26 mouse cellular contexts compared by ENCODE assay signal in the genomic region with DNA sequence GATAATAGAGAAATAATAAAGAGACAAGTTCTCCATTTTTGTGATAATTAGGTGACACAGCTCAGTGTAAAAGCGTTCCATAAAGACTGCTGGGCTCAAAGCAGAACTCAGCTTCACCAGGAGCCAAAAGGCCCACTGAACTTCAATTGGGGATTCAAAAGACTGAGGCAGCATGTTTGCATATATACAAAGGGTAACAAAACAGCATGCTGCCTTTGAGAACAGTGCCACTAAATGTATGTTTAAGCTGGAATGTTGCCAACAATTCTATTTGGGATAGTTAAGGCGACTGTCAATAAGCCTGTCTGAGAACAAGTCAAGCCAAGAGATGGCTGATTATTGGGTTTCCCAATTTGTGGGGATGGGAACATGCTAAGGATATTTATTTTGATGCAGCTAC.
A peak's percentile ranks its signal among the peaks of the same experiment; 100 is the strongest.
DNase-seq lines count a peak whose midpoint lies in the region; ATAC-seq and TF ChIP-seq lines count a peak whose summit lies in the region.
"Had no signal": no experiment of that assay in that cellular context is flagged by ENCODE, and none has a peak within 500 bp of the region (broad histone marks: within the 10 kb centered on the region; RNA-seq: fewer than 3 reads in every experiment).

No protein-coding gene starts in this region.

- DNase-seq in forebrain, embryonic 14.5 days (ENCODE audit: low spot score): peak; percentile 50
- DNase-seq in forebrain, postnatal 0 days: no peak
- DNase-seq in lung, embryonic 14.5 days: peak; percentile 3
- DNase-seq in lung, postnatal 14 days: no peak
- DNase-seq in brain, embryonic 14.5 days (ENCODE audit: low read depth): peak; percentile 67
- DNase-seq in MN1 (ENCODE audit: low spot score): no peak
- DNase-seq: adrenal gland, postnatal 10 days; adrenal gland, postnatal 36 days; cerebellum, adult 11 months; cerebellum, adult 8-10 months; cerebellum, postnatal 10 days; cerebellum, postnatal 36 days; embryo, embryonic 11 days; gastrocnemius, adult 2 months; gastrocnemius, postnatal 14 days; heart, adult 11 months; kidney, adult 18-20 months had no signal

- H3K9me3 ChIP-seq in forebrain, embryonic 14.5 days (replicated peaks; ENCODE audit: control insufficient read depth, low read length): no peaks in the 10 kb centered on the region
- H3K9me3 ChIP-seq in forebrain, postnatal 0 days (ENCODE audit: low read length): no peaks in the 10 kb centered on the region
- H3K9me3 ChIP-seq in lung, embryonic 14.5 days (ENCODE audit: low read depth, low read length): no peaks in the 10 kb centered on the region
- H3K9me3 ChIP-seq: embryonic facial prominence, embryonic 10.5 days; embryonic facial prominence, embryonic 13.5 days; hindbrain, embryonic 13.5 days had no signal

- no peaks in the 10 kb centered on the region for H3K4me1 ChIP-seq in forebrain, embryonic 14.5 days (ENCODE audit: control insufficient read depth, insufficient read depth, low read length)
- no peaks in the 10 kb centered on the region for H3K4me1 ChIP-seq in forebrain, postnatal 0 days (ENCODE audit: insufficient read depth)
- H3K4me1 ChIP-seq in lung, embryonic 14.5 days (ENCODE audit: insufficient read depth): no peaks in the 10 kb centered on the region
- H3K4me1 ChIP-seq: embryonic facial prominence, embryonic 10.5 days; embryonic facial prominence, embryonic 13.5 days; hindbrain, embryonic 13.5 days had no signal

- WGBS in forebrain, embryonic 14.5 days: 33% methylated on average over 2 of the region's 2 CpGs
- WGBS in forebrain, postnatal 0 days: 27% methylated on average over 2 of the region's 2 CpGs
- 72% methylated on average over 2 of the region's 2 CpGs for WGBS in lung, embryonic 14.5 days

- no peaks in the 10 kb centered on the region for H3K27me3 ChIP-seq in forebrain, embryonic 14.5 days (replicated peaks; ENCODE audit: control insufficient read depth, insufficient read depth, low read length)
- H3K27me3 ChIP-seq in forebrain, postnatal 0 days (ENCODE audit: insufficient read depth, low read length): no peaks in the 10 kb centered on the region
- H3K27me3 ChIP-seq in lung, embryonic 14.5 days (ENCODE audit: insufficient read depth, low read length): no peaks in the 10 kb centered on the region
- H3K27me3 ChIP-seq: embryonic facial prominence, embryonic 13.5 days; hindbrain, embryonic 13.5 days had no signal

- no peaks in the 10 kb centered on the region for H3K36me3 ChIP-seq in forebrain, embryonic 14.5 days (ENCODE audit: control insufficient read depth, insufficient read depth, low read length)
- H3K36me3 ChIP-seq in forebrain, postnatal 0 days (ENCODE audit: insufficient read depth): no peaks in the 10 kb centered on the region
- H3K36me3 ChIP-seq in lung, embryonic 14.5 days (ENCODE audit: insufficient read depth): no peaks in the 10 kb centered on the region
- H3K36me3 ChIP-seq: embryonic facial prominence, embryonic 10.5 days; embryonic facial prominence, embryonic 13.5 days; hindbrain, embryonic 13.5 days had no signal

- no peak for TF ChIP-seq CTCF in forebrain, postnatal 0 days (IDR thresholded peaks at IDR 0.05; ENCODE audit: low read depth)
- no peak for TF ChIP-seq CTCF in lung, embryonic 14.5 days (IDR thresholded peaks at IDR 0.05; ENCODE audit: low read depth)
- TF ChIP-seq CTCF in brain, embryonic 14.5 days (IDR thresholded peaks at IDR 0.05; ENCODE audit: borderline replicate concordance, extremely low read depth, insufficient read depth, insufficient read length): no peak

- H3K27ac ChIP-seq in forebrain, embryonic 14.5 days (ENCODE audit: low read depth, low read length): no peak overlapping the region
- no peak overlapping the region for H3K27ac ChIP-seq in forebrain, postnatal 0 days (ENCODE audit: low read depth, low read length)
- no peak overlapping the region for H3K27ac ChIP-seq in lung, embryonic 14.5 days (ENCODE audit: low read depth)
- H3K27ac ChIP-seq: embryonic facial prominence, embryonic 10.5 days; embryonic facial prominence, embryonic 13.5 days; gastrocnemius, adult 2 months; hindbrain, embryonic 13.5 days; hindbrain, postnatal 0 days had no signal

- no peak overlapping the region for H3K4me2 ChIP-seq in forebrain, embryonic 14.5 days (ENCODE audit: low read length)
- no peak overlapping the region for H3K4me2 ChIP-seq in forebrain, postnatal 0 days (ENCODE audit: low read depth)
- H3K4me2 ChIP-seq in lung, embryonic 14.5 days: no peak overlapping the region
- H3K4me2 ChIP-seq: embryonic facial prominence, embryonic 13.5 days; heart, embryonic 11.5 days; hindbrain, embryonic 13.5 days had no signal

- ATAC-seq in forebrain, embryonic 14.5 days: peak; percentile 62; the same call in 1 of the 2 replicates
- no peak for ATAC-seq in forebrain, postnatal 0 days
- ATAC-seq in lung, embryonic 14.5 days (ENCODE audit: insufficient read depth): no peak
- ATAC-seq: CD4-positive, CD25-positive, alpha-beta regulatory T cell, adult 4 months; hindbrain, postnatal 0 days; inflammation-experienced regulatory T-cells, adult 6 months; intestine, embryonic 16.5 days had no signal

- no peak for TF ChIP-seq POLR2A in brain, embryonic 14.5 days (IDR thresholded peaks at IDR 0.05; ENCODE audit: borderline replicate concordance, extremely low read depth, insufficient read depth, insufficient read length, poor library complexity, severe bottlenecking)

- H3K4me3 ChIP-seq in forebrain, embryonic 14.5 days (ENCODE audit: low read depth, low read length): no peak overlapping the region
- H3K4me3 ChIP-seq in forebrain, postnatal 0 days (ENCODE audit: low read depth, low read length): no peak overlapping the region
- no peak overlapping the region for H3K4me3 ChIP-seq in lung, embryonic 14.5 days (ENCODE audit: low read depth, low read length)
- H3K4me3 ChIP-seq: embryonic facial prominence, embryonic 10.5 days; embryonic facial prominence, embryonic 13.5 days; erythroblast, embryonic 14.5 days; gastrocnemius, adult 2 months; hindbrain, embryonic 13.5 days had no signal

- H3K9ac ChIP-seq in forebrain, embryonic 14.5 days (ENCODE audit: low read length): no peak overlapping the region
- H3K9ac ChIP-seq in forebrain, postnatal 0 days: no peak overlapping the region
- no peak overlapping the region for H3K9ac ChIP-seq in lung, embryonic 14.5 days
- H3K9ac ChIP-seq: embryonic facial prominence, embryonic 13.5 days; hindbrain, embryonic 13.5 days had no signal

Comparison
In these comparisons a context has a peak if more than half of its experiments do, and no peak if none do; other contexts are left out.
1. DNase-seq: peak in forebrain, embryonic 14.5 days (single experiment), lung, embryonic 14.5 days (single experiment) and brain, embryonic 14.5 days (single experiment); none in forebrain, postnatal 0 days (single experiment), lung, postnatal 14 days (single experiment) and MN1 (single experiment).